Mouse (Mus musculus): Measurements from ENCODE around the gene Ppard.

Ppard gene

DNA sequence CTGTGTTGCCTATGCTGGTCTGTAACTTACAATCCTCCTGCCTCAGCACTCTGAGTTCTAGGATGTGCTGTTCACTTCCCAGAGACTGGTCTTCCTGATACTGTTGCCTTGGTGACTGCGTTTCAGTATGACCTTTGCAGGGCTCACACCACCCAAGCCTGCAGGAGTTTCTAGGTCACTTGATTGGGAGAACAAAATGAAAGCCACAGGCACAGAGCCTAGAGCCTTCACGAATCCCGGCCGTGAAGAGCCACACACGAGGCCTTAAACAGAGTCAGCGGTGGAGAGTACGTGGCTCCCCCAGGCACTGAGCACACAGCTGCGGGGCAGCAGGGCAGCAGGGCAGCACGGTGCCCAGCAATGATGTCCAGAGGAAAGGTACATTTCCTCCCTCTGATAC lies 25.8 kb downstream of the Ppard start:
- DNase-seq: no peak

DNA sequence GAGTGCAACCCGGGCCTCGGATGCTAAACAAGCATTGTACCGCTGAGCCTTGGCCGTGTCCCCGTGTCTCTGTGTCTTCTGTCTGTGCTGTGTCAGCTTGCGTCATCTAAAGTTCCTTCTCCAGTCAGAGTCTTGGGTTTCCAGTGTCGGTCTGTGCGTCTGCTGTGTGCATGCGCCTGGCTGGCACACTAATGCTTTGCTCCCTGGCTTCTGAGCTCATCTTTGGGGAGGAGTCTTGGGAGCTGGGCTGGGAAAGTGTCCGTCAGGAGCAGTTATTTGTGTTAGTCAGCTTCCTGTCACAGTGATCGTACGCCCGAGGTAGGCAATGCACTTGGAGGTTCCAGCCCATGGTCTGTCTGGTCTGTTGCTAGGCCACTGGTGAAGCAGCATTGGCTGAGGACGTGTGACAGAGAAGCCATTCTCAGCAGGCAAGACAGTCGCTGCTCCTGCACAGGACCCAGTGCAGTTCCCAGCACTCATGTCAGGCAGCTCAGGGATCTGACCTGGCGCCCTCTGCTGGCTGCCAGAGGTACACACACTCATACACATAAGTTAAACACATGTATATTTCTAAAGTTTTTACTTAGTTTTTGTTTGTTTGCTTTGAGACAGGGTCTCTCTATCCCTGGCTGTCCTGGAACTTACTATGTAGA lies 27.5 kb downstream of the Ppard start:
- no peak for DNase-seq

DNA sequence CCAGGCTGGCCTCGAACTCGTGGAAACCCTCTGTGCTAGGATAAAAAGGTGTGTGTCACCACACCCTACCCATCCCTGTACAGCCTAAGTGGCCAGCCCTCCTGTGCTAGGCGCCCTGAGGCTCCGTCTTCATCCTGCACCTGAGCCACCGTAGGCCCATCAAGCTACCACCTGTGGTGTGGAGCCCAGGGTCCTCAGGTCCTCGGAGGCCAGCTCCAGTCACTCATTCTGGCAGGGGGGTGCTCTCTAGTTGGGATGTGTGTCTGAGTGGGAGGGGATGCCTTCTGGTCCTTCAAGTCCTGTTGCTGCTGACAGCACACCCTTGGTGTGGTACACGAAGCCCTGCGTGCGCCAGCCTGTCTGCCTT lies 28.0 kb downstream of the Ppard start:
- DNase-seq: no peak

DNA sequence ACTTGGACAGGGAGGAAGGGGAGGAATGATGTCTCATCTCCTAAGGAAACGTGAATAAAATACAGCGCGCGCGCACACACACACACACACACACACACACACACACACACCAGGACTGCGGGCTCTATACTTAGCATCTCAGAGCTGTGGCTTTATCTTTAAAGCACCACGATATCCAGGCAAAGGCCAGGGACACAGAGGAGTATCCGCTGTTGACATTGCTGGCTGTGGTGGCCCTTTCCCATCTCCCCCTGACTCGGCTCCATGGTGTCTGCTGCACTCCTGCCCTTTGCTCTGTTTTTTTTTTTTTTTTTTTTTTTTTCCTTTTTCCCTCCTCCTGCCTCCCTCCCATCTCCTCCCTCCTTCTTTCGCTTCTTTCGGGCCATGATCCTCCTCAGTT lies 29.3 kb downstream of the Ppard start:
- DNase-seq: no peak

DNA sequence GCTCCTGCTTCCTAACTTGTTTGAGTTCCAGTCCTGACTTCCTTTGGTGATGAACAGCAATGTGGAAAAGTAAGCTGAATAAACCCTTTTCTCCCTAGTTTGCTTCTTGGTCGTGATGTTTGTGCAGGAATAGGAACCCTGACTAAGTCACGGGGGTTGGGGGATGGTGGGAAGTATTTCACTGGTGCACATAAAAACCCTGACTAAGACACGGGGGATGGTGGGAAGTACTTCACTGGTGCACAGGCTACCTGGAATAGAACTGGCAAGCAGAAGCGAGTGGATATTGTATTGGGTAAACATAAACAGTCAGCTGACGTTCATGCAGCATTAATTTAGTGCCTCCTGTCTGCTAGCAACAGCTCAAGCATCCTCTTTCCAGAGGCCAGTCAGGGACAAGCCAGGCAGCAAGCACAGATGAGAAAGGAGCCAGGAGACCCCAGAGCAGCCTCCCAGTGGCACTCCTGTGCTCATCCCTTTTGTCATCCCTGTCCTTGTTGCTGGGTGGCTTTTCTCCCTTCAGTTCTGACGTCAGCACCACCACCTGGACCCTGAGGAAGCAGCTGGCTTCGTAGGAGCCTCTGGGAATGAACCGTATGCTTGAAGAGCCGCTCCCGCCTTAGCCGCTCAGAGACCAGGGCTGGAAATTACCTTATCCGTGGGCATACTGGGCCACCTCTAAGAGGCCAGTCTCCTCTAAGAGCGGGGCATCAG lies 30.8 kb downstream of the Ppard start:
- DNase-seq: no peak

DNA sequence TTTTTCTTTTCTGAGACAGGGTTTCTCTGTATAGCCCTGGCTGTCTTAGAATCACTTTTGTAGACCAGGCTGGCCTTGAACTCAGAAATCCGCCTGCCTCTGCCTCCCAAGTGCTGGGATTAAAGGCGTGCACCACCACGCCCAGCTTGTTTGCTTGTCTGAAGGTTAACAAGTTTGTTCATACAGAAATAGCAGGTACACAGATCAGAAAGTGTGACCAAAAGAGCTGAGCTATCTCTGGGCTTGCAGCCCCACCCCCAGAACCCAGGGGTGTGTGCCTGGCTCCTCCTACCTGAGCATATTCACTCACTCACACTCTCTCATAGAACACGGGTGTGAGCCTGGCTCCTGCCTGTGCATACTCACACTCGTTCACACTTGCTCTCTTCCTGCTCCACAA lies 34.8 kb downstream of the Ppard start:
- DNase-seq: no peak

DNA sequence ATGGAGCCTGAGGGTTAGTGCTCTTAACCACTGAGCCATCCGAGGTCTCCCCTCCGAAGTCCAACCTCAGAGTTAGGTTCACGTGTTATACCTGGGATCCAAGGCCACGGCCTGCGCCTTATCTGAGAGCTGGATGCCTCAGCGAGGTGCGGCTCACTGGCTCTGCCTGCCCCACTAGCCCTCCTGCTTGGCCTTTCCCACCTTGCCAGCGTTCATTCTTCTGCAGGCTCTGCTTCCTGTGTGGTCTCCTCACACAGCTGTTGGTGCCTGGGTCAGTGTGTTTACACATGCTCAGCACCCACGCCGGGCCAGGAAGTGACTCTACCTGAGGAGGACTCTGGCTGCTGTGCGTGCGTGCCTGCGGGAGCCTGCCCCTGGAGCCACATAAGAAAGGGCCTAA lies 37.7 kb downstream of the Ppard start:
- DNase-seq: no peak

DNA sequence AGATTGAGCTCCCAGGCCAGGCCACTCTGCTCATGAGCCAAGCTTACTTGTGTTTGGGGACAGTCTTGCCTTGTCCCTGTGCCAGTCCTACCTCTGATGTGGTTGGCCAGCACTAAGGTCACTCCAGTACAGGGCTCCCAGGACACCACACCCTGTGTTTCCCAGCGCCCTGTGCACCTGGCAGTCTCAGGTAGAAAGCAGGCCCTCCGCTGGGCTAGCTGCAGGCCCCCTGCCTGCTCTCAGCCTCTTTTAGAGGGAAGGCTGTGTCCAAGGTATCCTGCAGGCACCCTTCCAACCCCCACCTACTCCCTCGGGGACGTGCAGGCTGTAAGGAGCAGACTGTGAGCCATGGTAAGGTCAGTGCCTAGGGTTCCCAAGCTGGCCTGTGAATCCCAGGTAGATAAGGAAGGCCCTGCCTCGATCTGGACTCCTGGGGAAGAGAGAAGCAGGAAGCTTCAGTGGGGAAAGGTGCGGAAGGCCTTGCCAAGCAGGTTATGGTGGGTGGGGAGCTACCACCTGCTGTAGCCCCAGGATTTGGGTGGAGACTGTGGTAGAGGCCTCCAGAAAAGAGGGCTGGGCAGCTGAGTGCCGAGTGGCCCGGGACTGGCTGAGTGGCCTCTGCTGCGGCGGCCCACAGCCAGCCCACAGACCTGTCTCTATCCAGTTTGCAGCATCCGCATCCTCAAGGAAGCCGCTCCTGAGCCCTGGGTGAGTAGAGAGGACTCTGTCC lies 39.2 kb downstream of the Ppard start:
- DNase-seq: no peak

DNA sequence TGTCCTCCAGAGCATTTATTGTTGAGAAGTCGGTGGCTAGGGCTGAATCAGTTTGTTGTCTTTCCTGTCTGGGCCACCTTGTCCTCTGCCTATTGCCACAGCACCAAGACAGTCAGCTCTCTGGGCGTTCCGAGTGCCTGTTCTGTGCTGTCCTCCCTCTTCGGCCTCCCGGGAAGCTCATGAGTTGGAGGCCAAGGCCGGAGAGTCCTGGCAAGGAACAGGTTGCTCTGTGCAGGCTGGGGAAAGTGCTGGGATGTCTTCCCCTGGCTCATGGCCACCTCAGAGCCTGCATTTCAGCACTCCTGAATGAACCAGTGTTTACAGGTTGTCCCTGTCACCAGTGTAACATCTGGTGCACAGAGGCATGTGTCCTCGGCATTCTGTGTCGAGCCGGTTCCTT lies 39.8 kb downstream of the Ppard start:
- DNase-seq: no peak

DNA sequence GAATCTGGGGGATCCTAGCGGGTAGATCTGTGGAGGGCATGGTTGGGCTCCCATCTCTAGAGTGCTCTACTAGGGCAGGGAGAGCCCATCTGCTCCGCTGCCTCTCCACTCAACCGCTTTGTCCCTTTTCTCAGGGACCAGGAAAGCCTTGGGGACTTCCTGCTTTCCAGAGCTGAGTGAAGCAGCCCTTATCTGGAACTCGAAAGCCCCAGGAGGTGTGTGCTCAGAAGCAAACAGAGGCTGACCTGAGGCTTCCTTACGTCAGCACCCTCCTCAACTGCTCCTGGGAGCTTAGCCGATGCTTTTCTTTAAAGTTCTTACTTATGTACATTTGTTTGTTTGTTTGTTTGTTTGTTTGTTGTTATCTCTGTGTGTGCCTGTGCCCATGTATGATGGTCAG lies 40.3 kb downstream of the Ppard start:
- DNase-seq: no peak

DNA sequence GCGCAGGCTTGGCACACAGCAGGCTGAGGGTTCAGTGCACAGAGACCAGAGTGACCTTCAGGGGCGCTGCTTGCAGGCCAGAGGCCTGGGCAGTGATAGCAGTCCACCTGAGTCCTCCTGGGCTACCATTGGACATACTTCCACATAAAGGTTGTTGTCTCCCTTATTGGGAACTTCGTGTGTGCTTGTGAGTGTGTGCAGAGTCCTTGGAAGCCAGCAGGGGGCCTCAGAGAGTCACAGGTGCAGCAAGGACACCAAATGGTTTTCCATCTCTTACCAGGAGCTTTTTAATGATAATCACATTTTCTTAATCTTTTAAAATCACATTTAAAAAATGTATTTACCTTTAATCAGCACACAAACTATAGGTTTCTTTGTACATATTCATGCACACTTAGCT lies 42.2 kb downstream of the Ppard start:
- peak; percentile 55 to 58 for DNase-seq

DNA sequence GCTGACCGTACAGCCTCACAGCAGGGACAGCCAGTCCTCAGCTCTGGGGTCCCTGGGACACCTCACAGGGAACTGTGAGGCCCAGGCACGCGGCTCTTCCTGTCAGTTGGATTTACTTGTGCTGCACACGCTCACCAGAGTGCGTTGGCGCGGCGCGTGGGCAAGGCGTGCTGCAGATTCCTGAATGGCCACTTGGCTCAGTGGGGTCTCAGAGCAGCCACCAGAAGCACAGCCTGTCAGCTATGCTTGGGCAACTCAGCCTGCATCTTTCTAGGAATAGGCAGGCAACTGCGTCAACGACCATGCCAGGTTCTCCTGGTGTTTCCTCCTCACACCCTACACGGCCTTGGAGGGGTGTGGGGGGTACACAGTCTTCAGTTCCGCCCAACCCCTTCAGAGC lies 44.7 kb downstream of the Ppard start:
- no peak for DNase-seq

DNA sequence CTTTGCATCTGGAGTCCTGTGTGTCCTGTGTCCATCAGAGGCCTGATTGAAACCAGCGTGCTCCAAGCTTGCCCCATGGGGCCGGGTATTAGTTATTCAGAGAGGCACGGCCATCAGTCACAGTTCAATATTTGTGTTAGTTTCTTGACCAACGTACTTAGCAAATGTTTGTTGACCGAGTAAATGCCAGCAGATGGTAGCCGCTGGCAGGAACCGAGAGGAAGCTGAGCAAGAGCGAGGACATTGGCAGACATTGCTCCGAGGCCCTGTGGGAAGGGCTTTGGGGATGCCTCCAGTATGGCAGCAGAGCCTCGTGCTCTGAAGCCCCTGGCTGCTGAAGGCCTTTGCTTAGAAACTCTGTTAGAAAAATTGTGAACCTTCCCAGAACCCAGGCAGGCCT lies 45.2 kb downstream of the Ppard start:
- DNase-seq: no peak

DNA sequence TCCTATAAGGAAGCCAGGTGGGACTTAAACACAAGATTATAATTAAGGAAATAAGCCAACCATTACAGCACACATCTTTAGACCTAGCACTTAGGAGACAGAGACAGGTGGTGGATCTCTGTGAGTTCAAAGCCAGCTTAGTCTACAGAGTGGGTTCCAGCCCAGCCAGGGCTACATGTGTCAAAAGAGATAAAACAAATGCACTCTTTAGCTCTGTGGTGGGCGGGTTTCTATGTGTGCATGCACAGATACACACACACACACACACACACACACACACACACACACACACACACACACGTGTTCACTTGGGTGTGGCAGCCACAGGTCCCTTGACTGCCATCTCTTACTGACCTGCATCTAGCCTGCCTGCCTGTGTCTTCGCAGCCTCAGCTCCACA lies 45.7 kb downstream of the Ppard start:
- DNase-seq: no peak

DNA sequence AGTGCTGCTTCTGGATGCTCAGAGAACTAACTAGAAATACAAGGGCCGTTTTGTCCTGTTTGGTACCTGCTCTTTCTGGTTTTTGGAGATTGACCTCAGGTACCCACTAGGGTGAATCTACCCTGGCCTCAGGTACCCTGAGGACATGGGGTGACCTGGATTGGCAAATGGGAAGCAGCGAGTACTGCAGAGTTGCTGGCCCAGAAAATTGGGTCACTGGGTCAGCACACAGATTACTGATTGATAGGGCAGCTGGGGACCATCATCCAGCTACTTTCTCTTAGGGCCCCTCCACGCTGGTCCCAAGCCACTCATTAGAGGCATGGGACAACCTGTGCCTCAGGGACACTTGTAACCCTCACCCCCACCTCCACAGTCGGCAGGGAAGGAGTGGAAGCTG lies 46.7 kb downstream of the Ppard start:
- peak; percentile 48 to 63 for DNase-seq

DNA sequence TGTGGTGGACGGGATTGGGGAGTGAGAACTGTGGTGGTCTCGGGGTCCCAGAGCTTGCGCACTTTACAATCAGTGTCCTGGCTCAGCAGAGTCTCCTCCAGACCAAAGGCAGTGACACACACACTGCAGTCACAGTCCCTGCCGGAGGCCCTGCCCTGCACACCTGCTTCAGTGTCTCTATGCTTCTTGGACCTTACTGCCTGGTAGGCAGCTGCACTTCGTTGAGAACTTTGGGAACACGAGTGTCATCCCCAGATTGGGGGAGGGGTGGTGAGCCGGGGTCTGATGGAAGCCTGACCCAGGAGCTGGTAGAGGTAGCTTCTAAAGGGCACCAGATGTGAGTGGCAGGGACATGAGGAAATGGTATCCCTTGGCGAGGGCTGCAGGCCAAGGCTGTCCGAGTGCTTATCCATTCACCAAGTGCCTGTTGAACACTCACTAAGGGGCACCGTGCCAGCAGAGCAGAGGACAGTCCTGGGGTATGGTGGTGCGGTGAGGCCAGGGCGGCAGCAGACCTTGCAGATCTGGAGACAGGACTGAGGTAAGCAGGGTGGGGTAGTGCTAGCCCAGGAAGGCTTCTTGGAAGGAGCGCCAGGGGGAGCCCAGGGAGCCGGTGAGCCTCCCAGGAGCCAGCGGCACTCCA lies 47.4 kb downstream of the Ppard start:
- peak; percentile 65 to 79 for DNase-seq

DNA sequence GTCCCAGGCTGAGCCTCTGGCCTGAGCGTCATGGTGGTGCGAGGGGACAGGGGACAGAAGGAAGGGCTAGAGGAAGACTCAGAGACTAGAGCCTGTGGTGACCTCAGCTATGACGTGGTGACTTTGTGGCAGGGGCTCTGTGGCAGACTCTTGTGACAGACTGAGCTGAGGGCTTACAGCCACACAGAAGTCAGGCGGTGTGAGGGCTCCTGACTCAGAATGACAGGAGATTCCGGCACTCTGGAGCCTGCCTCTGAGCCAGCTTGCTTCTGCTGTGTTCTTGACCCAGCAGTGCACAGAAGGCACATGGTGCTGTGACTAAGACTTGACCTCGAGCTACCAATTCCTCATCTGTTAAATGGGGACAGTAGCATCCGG lies 47.9 kb downstream of the Ppard start:
- DNase-seq: no peak

DNA sequence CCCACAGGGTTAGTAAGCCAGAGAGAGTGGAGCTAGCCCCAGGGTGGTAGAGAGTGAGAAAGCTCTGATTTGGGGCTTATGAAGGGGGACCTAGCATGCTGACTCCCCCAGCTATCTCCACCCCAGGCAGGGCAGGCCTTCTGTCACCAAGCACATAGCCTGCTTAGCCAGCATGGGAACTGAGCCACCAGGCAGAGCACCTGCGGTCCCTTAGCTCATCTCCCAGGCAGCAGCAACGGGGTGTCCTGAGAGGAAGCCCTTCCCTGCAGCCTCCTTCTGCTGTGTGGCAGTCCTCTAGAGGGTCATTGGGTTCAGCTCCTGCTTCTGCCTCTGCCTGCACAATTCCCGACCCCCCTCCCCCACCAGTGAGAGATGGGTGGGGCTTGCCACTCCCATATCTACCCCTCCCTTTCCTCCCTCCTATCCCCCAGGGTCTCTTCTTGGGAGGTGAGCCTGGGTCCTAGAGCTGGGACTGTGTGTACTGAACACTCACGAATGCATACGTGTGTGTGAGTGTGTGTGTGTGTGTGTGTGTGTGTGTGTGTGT lies 48.4 kb downstream of the Ppard start:
- DNase-seq: peak in 1 of 2 experiments; percentile 32

DNA sequence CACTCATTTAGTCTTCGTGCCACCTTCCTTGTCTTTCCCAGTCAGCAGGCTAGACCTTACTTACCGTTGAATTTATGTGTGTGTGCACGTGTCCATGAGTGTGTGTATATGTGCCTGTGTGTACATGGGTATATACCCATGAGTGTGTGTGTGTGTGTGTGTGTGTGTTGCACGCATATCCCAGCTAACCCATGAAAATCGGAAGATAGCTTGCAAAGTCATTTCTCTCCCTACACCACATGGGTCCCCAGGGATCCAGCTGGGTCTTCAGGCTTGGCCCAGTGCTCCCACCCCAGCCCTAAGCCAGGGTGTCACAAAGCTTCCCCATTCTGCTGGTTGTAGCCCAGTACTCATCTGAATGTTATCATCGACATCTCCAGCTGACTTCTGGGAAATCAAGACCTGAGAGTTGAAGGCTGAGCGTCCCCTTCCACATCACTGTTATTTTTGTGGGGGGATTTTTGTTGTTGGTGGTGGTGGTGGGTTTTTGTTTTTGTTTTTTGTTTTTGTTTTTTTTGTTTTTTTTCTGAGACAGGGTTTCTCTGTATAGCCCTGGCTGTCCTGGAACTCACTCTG lies 49.5 kb downstream of the Ppard start:
- DNase-seq: no peak

DNA sequence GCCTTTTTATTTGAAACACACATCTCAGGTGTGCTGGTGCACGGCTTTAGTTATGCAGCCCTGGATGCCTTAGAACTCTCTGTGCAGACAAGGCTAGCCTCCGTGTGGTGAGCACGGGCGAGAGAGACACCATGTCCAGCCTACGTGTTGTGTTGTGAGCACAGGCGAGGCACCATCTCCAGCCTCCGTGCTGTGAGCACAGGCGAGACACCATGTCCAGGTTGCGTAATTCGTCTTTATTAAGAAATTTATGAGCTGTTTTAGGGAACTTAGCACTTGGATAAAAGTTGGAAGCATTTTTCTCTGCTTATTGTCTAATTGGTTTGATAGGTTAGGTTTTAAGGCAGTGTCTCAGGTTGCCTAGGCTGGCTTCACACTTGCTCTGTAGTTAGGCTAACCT lies 50.7 kb downstream of the Ppard start:
- no peak for DNase-seq

DNA sequence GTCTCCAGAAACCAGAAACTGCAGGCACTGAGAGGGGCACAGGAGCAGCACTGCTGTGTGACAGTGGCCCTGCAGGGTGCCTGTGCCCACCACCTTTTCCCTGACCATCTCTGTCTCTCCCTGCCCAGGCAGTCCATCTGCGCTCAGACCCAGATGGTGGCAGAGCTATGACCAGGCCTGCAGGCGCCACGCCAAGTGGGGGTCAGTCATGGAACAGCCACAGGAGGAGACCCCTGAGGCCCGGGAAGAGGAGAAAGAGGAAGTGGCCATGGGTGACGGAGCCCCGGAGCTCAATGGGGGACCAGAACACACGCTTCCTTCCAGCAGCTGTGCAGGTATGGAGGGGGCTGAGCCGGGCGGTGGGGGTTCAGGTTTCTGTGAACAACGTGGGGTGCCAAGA lies 53.6 kb downstream of the Ppard start:
- DNase-seq: no peak

DNA sequence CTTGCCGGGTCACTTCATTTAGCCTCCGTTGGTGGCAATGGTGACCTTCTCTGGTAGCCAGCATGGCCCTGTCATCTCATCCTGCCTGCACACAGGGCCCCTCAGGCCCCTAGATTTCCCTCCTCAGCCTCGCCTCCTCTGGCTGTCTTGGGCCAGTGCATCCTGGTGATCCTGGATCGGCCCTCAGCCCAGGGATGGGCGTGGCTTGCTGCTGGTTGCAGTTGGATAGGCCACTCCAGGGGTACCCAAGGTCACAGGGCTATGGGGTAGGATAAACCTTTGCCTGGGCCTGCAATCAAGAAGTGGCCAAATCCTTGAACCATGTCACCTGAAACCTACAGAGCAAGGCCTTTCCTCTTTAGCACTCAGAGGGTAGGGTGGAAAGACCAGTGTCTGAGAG lies 54.5 kb downstream of the Ppard start:
- DNase-seq: peak in 1 of 2 experiments; percentile 58

DNA sequence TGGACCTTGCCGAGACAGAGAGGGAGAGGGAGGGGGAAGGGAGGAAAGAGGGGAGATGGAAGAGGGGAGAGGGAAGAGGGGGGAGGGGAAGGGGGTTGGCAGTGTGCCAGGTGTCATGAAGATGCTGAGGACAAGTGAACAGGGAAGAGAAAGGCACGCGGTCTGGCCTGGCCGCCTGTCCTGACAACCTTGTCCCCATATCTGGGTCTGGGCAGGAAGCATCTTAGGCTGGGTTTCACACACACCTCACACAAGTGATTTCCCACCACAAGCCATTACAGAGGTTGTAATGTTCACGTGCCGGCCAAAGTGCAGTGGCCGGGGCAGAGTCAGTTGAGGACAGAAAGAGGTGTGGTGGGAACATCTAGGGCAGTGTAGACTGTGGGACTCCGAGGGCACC lies 55.1 kb downstream of the Ppard start:
- DNase-seq: peak; percentile 32 to 33

All from kidney, postnatal 4 days (tissue).